Mouse (Mus musculus): ENCODE measurements at regions not wholly inside any gene's neighbourhood (a gene's known extent, or its start where the extent isn't known, plus 50 kb on each side); places are given as distances from the start of the nearest gene placed in this dataset.

DNA sequence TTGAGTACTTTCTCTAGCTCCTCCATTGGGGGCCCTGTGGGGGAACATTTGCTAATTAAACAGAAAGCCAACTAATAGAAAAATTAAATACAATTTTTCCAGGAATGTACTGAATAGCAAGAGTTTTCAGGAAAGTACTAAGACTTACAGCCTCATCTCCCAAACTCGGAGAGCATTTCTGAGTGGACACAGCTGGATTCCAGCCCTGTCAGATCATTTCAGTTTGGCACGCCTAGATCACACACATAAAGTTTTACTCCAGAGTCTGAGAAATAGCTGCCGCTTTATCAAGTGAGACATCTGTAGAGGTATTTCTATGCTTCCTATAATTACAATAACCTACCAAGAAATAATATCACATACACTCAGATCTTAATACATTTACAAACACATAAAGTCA lies 470.7 kb downstream of the Rps29 start:
- no peak overlapping the region for H3K4me3 ChIP-seq (ENCODE audit: low read depth, low read length)
- DNase-seq (ENCODE audit: low spot score) (no peak), ATAC-seq (replicated peaks; ENCODE audit: low FRiP score) (no peak)
- 91% methylated on average over 3 of the region's 3 CpGs for WGBS
- no peaks in the 10 kb centered on the region for H3K9me3 ChIP-seq (ENCODE audit: control insufficient read depth, low read length)
- no peaks in the 10 kb centered on the region for H3K4me1 ChIP-seq (replicated peaks; ENCODE audit: control insufficient read depth, insufficient read depth, low read length)
- H3K27me3 ChIP-seq (ENCODE audit: control insufficient read depth, insufficient read depth, low read length) = no peaks in the 10 kb centered on the region
- no peaks in the 10 kb centered on the region for H3K36me3 ChIP-seq (ENCODE audit: control insufficient read depth, insufficient read depth, low read length)
- no peak overlapping the region for H3K27ac ChIP-seq (ENCODE audit: low read depth, low read length)
- H3K9ac ChIP-seq (ENCODE audit: low read length) = no peak overlapping the region
- no peak overlapping the region for H3K4me2 ChIP-seq (ENCODE audit: low read depth, low read length, severe bottlenecking)

DNA sequence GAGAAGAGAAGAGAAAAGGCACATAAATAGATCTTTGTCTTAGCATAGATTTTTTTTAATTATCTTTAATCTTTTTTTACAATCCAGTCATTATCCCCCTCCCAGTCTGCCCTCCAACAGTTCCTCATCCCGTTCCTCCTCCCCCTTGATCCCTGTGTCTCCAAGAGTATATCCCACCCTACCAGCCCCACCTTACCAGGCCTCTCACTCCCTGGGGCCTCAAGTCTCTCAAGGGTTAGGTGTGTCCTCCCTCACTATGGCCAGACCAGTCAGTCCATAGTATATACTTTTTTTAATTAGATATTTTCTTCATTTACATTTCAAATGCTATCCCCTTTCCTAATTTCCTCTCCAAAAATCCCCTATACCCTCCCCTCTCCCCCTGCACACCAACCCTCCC lies 475.1 kb downstream of the Rps29 start:
- no peak overlapping the region for H3K9ac ChIP-seq (ENCODE audit: low read length)
- no peaks in the 10 kb centered on the region for H3K27me3 ChIP-seq (ENCODE audit: control insufficient read depth, insufficient read depth, low read length)
- 0 out of 2 replicates have a peak overlapping the region, but pooled peaks have one; percentile 18 for H3K27ac ChIP-seq (ENCODE audit: low read depth, low read length)
- no peak overlapping the region for H3K4me2 ChIP-seq (ENCODE audit: low read depth, low read length, severe bottlenecking)
- ATAC-seq (replicated peaks; ENCODE audit: low FRiP score) (no peak), DNase-seq (ENCODE audit: low spot score) (no peak)
- 36% methylated on average over 1 of the region's 1 CpGs for WGBS
- no peaks in the 10 kb centered on the region for H3K36me3 ChIP-seq (ENCODE audit: control insufficient read depth, insufficient read depth, low read length)
- H3K4me3 ChIP-seq (ENCODE audit: low read depth, low read length) = no peak overlapping the region
- H3K9me3 ChIP-seq (ENCODE audit: control insufficient read depth, low read length) = no peaks in the 10 kb centered on the region
- H3K4me1 ChIP-seq (replicated peaks; ENCODE audit: control insufficient read depth, insufficient read depth, low read length) = no peaks in the 10 kb centered on the region

DNA sequence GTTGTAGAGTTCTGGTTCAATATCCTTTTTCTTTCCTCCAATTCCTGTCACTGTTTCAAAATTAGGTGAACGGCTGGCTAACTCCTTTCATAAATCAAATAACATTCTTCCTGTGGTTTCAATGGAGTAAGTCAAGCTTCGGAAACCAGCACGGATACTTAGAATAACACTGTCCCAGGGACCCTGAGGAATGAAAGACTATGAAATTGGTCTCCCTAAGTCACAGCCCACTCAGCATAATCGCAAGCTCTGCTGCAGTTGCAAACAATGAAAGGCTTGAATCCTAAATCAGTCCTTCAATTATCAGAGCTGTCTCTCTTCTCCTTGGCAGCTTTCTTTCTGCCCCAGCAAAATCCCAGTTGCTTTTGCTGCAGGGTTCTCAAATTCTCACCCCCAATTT lies 475.8 kb downstream of the Rps29 start:
- DNase-seq (ENCODE audit: low spot score) (no peak), ATAC-seq (replicated peaks; ENCODE audit: low FRiP score) (peak; percentile 76)
- Histone ChIP-seq H3K9ac (ENCODE audit: low read length) (no peak overlapping the region), H3K27me3 (ENCODE audit: control insufficient read depth, insufficient read depth, low read length) (no peaks in the 10 kb centered on the region), H3K27ac (ENCODE audit: low read depth, low read length) (no peak overlapping the region; the same call in 1 of the 2 replicates), H3K36me3 (ENCODE audit: control insufficient read depth, insufficient read depth, low read length) (no peaks in the 10 kb centered on the region), H3K4me2 (ENCODE audit: low read depth, low read length, severe bottlenecking) (no peak overlapping the region), H3K4me1 (replicated peaks; ENCODE audit: control insufficient read depth, insufficient read depth, low read length) (no peaks in the 10 kb centered on the region), H3K9me3 (ENCODE audit: control insufficient read depth, low read length) (no peaks in the 10 kb centered on the region), H3K4me3 (ENCODE audit: low read depth, low read length) (no peak overlapping the region)
- 9% methylated on average over 4 of the region's 4 CpGs for WGBS

DNA sequence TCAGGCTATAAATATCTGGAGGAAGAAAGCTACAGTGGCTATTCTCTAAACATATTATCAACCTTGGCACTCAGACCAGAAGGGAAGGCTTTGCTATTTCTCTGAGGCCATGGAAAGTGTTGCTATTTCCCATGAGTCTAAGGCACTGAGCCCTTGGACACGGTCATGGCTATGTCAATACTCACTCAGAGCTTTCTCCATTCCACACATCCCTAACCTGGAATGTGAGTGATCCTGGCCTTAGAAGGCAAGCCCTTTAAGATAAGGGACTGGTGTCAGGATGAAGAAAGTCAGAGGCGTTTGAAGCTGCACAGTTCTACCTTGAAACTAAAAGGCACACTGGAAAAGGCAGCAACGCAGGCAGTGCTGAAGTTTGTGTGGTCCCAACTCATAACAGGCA lies 478.3 kb downstream of the Rps29 start:
- Histone ChIP-seq H3K27ac (ENCODE audit: low read depth, low read length) (no peak overlapping the region), H3K36me3 (ENCODE audit: control insufficient read depth, insufficient read depth, low read length) (no peaks in the 10 kb centered on the region), H3K27me3 (ENCODE audit: control insufficient read depth, insufficient read depth, low read length) (no peaks in the 10 kb centered on the region), H3K9ac (ENCODE audit: low read length) (no peak overlapping the region), H3K4me3 (ENCODE audit: low read depth, low read length) (no peak overlapping the region), H3K4me1 (replicated peaks; ENCODE audit: control insufficient read depth, insufficient read depth, low read length) (no peaks in the 10 kb centered on the region), H3K4me2 (ENCODE audit: low read depth, low read length, severe bottlenecking) (no peak overlapping the region), H3K9me3 (ENCODE audit: control insufficient read depth, low read length) (no peaks in the 10 kb centered on the region)
- DNase-seq (ENCODE audit: low spot score) = no peak
- ATAC-seq (replicated peaks; ENCODE audit: low FRiP score) = no peak
- 89% methylated on average over 3 of the region's 3 CpGs for WGBS

DNA sequence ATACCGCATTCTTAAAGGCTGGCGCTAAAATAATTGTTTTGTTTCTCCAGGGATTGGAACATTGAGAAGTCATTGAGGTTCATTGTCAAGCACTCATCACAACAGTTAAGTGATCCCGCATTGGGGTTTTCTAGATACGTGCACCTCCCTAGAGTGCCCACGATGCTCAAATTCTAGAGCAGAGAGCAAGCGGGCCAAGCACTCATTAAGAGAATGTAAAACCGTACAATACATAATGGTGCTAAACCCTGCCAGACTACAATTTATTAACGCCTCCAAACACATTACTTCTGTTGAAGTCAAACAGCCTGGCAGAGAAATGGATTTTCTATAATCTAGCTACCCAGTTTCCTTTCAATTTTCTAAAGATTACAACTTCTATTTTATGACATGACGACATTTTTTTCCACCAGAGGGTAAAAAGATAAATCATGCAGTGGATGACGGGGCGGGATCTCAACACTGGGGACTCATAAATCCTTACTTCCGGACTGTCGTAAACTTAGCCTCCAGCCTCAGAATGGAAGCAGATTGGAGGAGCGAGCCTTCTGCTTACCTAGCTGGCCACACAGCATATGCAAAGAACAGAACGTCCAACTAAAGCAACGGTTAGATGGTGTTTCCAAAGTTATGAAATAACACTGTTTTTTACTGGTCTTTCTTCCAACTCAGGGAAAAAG lies 482.8 kb downstream of the Rps29 start:
- H3K27ac ChIP-seq (ENCODE audit: low read depth, low read length) = no peak overlapping the region
- no peak overlapping the region for H3K9ac ChIP-seq (ENCODE audit: low read length)
- 93% methylated on average over 16 of the region's 16 CpGs for WGBS
- no peaks in the 10 kb centered on the region for H3K27me3 ChIP-seq (ENCODE audit: control insufficient read depth, insufficient read depth, low read length)
- no peak overlapping the region for H3K4me3 ChIP-seq (ENCODE audit: low read depth, low read length)
- ATAC-seq (replicated peaks; ENCODE audit: low FRiP score) (no peak), DNase-seq (ENCODE audit: low spot score) (no peak)
- no peaks in the 10 kb centered on the region for H3K9me3 ChIP-seq (ENCODE audit: control insufficient read depth, low read length)
- H3K4me1 ChIP-seq (replicated peaks; ENCODE audit: control insufficient read depth, insufficient read depth, low read length) = no peaks in the 10 kb centered on the region
- H3K36me3 ChIP-seq (ENCODE audit: control insufficient read depth, insufficient read depth, low read length) = no peaks in the 10 kb centered on the region
- no peak overlapping the region for H3K4me2 ChIP-seq (ENCODE audit: low read depth, low read length, severe bottlenecking)

DNA sequence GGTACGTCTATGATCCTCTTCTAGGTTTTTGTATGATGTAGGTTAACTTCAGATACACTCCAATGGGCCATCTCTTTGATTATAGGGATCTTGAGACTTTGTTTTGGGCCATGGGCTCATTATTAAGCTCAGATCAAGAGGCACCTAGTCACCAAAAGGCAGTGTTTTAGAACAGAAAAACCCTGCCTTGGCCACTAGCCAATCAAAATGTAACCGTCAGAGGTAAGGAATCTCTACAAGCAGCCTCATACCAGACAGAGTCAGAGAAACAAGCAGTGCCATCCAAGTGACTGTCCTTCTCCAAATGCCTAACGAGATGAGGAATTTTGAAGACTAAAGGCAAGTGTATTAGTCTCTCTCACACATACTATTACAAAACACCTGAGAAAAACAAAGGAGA lies 487.0 kb downstream of the Rps29 start:
- no peak overlapping the region for H3K27ac ChIP-seq (ENCODE audit: low read depth, low read length)
- WGBS = 84% methylated on average over 3 of the region's 3 CpGs
- no peak overlapping the region for H3K9ac ChIP-seq (ENCODE audit: low read length)
- ATAC-seq (replicated peaks; ENCODE audit: low FRiP score) (no peak), DNase-seq (ENCODE audit: low spot score) (no peak)
- H3K27me3 ChIP-seq (ENCODE audit: control insufficient read depth, insufficient read depth, low read length) = no peaks in the 10 kb centered on the region
- no peaks in the 10 kb centered on the region for H3K4me1 ChIP-seq (replicated peaks; ENCODE audit: control insufficient read depth, insufficient read depth, low read length)
- H3K36me3 ChIP-seq (ENCODE audit: control insufficient read depth, insufficient read depth, low read length) = no peaks in the 10 kb centered on the region
- H3K9me3 ChIP-seq (ENCODE audit: control insufficient read depth, low read length) = no peaks in the 10 kb centered on the region
- H3K4me2 ChIP-seq (ENCODE audit: low read depth, low read length, severe bottlenecking) = no peak overlapping the region
- H3K4me3 ChIP-seq (ENCODE audit: low read depth, low read length) = no peak overlapping the region

DNA sequence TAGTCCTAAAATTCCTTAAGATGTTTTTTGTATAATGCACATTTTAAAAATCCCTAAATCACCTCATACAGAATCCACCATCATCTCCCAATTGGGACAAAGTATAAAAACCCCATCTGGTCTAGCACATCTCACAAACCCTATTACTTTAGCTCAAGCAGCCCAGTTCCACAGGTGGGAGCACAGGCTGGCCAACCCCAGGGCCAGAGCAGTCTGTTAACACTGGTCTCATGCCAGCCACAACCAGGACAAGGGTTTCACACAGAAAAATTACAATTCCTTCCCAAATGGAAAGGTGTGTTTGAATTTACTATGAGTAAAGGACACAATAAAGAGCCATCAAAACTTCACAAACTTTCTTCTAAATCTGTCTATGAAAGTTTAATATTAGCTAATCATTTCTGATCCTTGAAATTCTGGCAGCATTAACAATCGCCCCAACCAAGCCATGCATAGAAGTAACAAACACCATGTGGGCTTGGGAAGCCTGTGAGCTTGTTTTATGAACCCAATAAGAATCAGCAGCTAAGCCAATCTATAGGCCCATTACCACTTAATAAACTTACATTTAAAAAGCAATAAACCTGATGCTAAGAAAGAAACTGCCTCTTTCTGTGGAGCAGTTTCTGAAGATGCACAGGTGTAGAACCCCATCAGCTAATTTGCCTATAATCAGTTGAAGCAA lies 512.9 kb downstream of the Rps29 start:
- no peak overlapping the region for H3K4me3 ChIP-seq (ENCODE audit: low read depth, low read length)
- H3K4me1 ChIP-seq (replicated peaks; ENCODE audit: control insufficient read depth, insufficient read depth, low read length) = no peaks in the 10 kb centered on the region
- no peak overlapping the region for H3K9ac ChIP-seq (ENCODE audit: low read length)
- ATAC-seq (replicated peaks; ENCODE audit: low FRiP score) (no peak), DNase-seq (ENCODE audit: low spot score) (no peak)
- no peak overlapping the region for H3K27ac ChIP-seq (ENCODE audit: low read depth, low read length)
- no peak overlapping the region for H3K4me2 ChIP-seq (ENCODE audit: low read depth, low read length, severe bottlenecking)
- 91% methylated on average over 1 of the region's 1 CpGs for WGBS
- no peaks in the 10 kb centered on the region for H3K27me3 ChIP-seq (ENCODE audit: control insufficient read depth, insufficient read depth, low read length)
- H3K9me3 ChIP-seq (ENCODE audit: control insufficient read depth, low read length) = no peaks in the 10 kb centered on the region
- H3K36me3 ChIP-seq (ENCODE audit: control insufficient read depth, insufficient read depth, low read length) = no peaks in the 10 kb centered on the region

DNA sequence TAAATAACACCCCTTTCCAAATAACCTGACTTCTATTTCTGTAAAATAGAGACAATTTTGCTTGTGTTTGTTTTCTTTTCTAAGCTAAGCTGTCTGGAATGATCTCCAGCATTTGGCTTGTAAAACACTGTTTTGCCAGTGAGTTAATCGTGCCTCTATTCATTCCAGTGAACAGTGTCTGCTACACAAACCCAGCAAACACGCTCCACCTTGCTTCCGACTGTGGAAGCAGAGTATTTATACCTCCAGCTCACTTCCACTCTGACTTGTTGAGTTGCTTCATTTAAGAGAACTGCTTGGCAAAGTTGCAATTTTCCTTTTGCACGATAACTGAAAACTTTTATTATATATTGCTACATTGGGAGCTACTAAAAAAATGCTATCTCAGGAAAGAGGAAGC lies 515.3 kb downstream of the Rps29 start:
- DNase-seq (ENCODE audit: low spot score) (no peak), ATAC-seq (replicated peaks; ENCODE audit: low FRiP score) (no peak)
- Histone ChIP-seq H3K9me3 (ENCODE audit: control insufficient read depth, low read length) (no peaks in the 10 kb centered on the region), H3K4me1 (replicated peaks; ENCODE audit: control insufficient read depth, insufficient read depth, low read length) (no peaks in the 10 kb centered on the region), H3K36me3 (ENCODE audit: control insufficient read depth, insufficient read depth, low read length) (no peaks in the 10 kb centered on the region), H3K27ac (ENCODE audit: low read depth, low read length) (no peak overlapping the region), H3K4me3 (ENCODE audit: low read depth, low read length) (no peak overlapping the region), H3K9ac (ENCODE audit: low read length) (no peak overlapping the region), H3K27me3 (ENCODE audit: control insufficient read depth, insufficient read depth, low read length) (no peaks in the 10 kb centered on the region), H3K4me2 (ENCODE audit: low read depth, low read length, severe bottlenecking) (no peak overlapping the region)
- WGBS = 83% methylated on average over 4 of the region's 4 CpGs

DNA sequence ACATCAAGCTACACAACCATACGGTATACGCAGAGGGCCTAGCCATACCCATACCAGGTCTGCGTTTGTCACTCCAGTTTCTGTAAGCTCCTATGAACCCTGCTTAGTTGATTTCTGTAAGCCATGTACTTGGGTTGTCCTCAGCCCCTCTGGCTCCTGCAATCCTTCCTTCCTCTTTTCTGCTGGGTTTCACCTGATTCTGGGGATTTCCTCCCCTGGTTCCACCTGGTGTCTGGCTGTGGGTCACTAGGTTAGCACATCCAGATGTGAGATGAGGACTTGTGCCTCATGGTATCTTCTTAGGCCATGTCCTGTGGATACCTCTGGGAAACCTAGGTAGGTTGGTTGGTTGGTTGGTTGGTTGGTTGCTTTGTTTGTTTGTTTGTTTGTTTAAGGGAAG lies 526.5 kb downstream of the Rps29 start:
- H3K4me3 ChIP-seq (ENCODE audit: low read depth, low read length) = no peak overlapping the region
- H3K4me2 ChIP-seq (ENCODE audit: low read depth, low read length, severe bottlenecking) = no peak overlapping the region
- DNase-seq (ENCODE audit: low spot score) = no peak
- H3K27ac ChIP-seq (ENCODE audit: low read depth, low read length) = no peak overlapping the region
- H3K36me3 ChIP-seq (ENCODE audit: control insufficient read depth, insufficient read depth, low read length) = no peaks in the 10 kb centered on the region
- no peak overlapping the region for H3K9ac ChIP-seq (ENCODE audit: low read length)
- no peaks in the 10 kb centered on the region for H3K9me3 ChIP-seq (ENCODE audit: control insufficient read depth, low read length)
- 100% methylated on average over 3 of the region's 3 CpGs for WGBS
- no peak for ATAC-seq (replicated peaks; ENCODE audit: low FRiP score)
- no peaks in the 10 kb centered on the region for H3K4me1 ChIP-seq (replicated peaks; ENCODE audit: control insufficient read depth, insufficient read depth, low read length)
- no peaks in the 10 kb centered on the region for H3K27me3 ChIP-seq (ENCODE audit: control insufficient read depth, insufficient read depth, low read length)

Data from forebrain, embryonic 11.5 days (tissue).